Mouse (Mus musculus) megakaryocyte progenitor cell, adult 5-6 weeks (primary cell): Measurements from ENCODE around the gene Banp. TPM values are rescaled to one million over a fixed set of nuclear protein-coding genes. Genes with fewer than 3 reads are reported as not detected.

Experiments
- ATAC-seq: replicated peaks from 2 replicates; pipeline ENCODE4 v1.8.0; 2016; ENCODE audit warnings: mild to moderate bottlenecking, moderate TSS enrichment, inconsistent platforms; ENCODE audit not compliant: poor library complexity
- total RNA-seq, 2 experiments: library from RNA; stranded (forward) in 1 of 2; stranded (reverse) in 1 of 2; fragments of 157-497, 149-512 nt in 1 of 2; fragments of 200-1000 nt in 1 of 2; gene quantifications; 2 replicates each; pipeline versions ENCODE4 v1.2.3 to v1.2.4; 2015 to 2017

Banp gene
- total RNA-seq, 2 experiments from 2014 or later, result 7.5 to 21.8 TPM

- ATAC-seq, result peak; percentile 71
Observed at GRCm38 (mm10) chr8:121977819-121978590, 28.5 kb downstream of the Banp start.

- ATAC-seq, result no peak
Observed at GRCm38 (mm10) chr8:121978670-121979069, 29.1 kb downstream of the Banp start.

- no peak for ATAC-seq
Observed at GRCm38 (mm10) chr8:121980792-121981519, 31.4 kb downstream of the Banp start.

GRCm38 (mm10) chr8:121981520-121981895 is 32.0 kb downstream of the Banp start:
- ATAC-seq, result no peak

- no peak for ATAC-seq
Observed at GRCm38 (mm10) chr8:121985673-121986072, 36.1 kb downstream of the Banp start.

GRCm38 (mm10) chr8:121987892-121988291 is 38.3 kb downstream of the Banp start:
- ATAC-seq, result no peak

GRCm38 (mm10) chr8:121990506-121991255 is 41.1 kb downstream of the Banp start:
- ATAC-seq, result no peak

GRCm38 (mm10) chr8:121991611-121992010 is 42.1 kb downstream of the Banp start:
- ATAC-seq, result 0 out of 2 replicates have a peak, but pooled peaks have one; percentile 65

- no peak for ATAC-seq
Observed at GRCm38 (mm10) chr8:121992911-121993310, 43.4 kb downstream of the Banp start.

- ATAC-seq, result no peak
Observed at GRCm38 (mm10) chr8:121995112-121995511, 45.6 kb downstream of the Banp start.

GRCm38 (mm10) chr8:121995895-121996294 is 46.3 kb downstream of the Banp start:
- no peak for ATAC-seq

- ATAC-seq, result no peak
Observed at GRCm38 (mm10) chr8:121998631-121999030, 49.1 kb downstream of the Banp start.

- no peak for ATAC-seq
Observed at GRCm38 (mm10) chr8:121999211-121999610, 49.7 kb downstream of the Banp start.

- ATAC-seq, result no peak
Observed at GRCm38 (mm10) chr8:122001339-122002115, 52.0 kb downstream of the Banp start.

GRCm38 (mm10) chr8:122003646-122004045 is 54.1 kb downstream of the Banp start:
- ATAC-seq, result no peak

- ATAC-seq, result no peak
Observed at GRCm38 (mm10) chr8:122004131-122004530, 54.6 kb downstream of the Banp start.

GRCm38 (mm10) chr8:122005422-122006204 is 56.1 kb downstream of the Banp start:
- no peak for ATAC-seq

- no peak for ATAC-seq
Observed at GRCm38 (mm10) chr8:122006688-122007484, 57.3 kb downstream of the Banp start.

GRCm38 (mm10) chr8:122008395-122008794 is 58.8 kb downstream of the Banp start:
- peak; percentile 27; the same call in 1 of the 2 replicates for ATAC-seq
